Mouse (Mus musculus) heart, adult 2 months (tissue): ENCODE results near the gene Gcfc2. TPM values are rescaled to one million over a fixed set of nuclear protein-coding genes. Genes with fewer than 3 reads are reported as not detected.

Experiments
- DNase-seq, 2 experiments: peaks; one replicate each; pipeline ENCODE4 v3.0.0; 2021
- H3K27ac ChIP-seq: fragments of 200-600 bp; 2 replicates; pipeline ENCODE4 v1.8.1; 2022
- H3K27me3 ChIP-seq: fragments of 200-500 bp; 2 replicates; pipeline ENCODE4 v1.6.1; 2012; ENCODE audit warnings: mild to moderate bottlenecking, low read length, inconsistent platforms, mixed read lengths; ENCODE audit not compliant: control insufficient read depth, insufficient read depth
- H3K36me3 ChIP-seq: fragments of 200-500 bp; 2 replicates; pipeline ENCODE4 v1.6.1; 2012; ENCODE audit warnings: low read length, inconsistent platforms; ENCODE audit not compliant: control insufficient read depth, insufficient read depth
- H3K4me1 ChIP-seq: fragments of 200-500 bp; 2 replicates; pipeline ENCODE4 v1.6.1; 2011; ENCODE audit warnings: low read length; ENCODE audit not compliant: control insufficient read depth, insufficient read depth
- H3K4me3 ChIP-seq: fragments of 200-600 bp; 2 replicates; pipeline ENCODE4 v1.8.1; 2022
- H3K79me2 ChIP-seq: fragments of 200-500 bp; replicated peaks from 2 replicates; pipeline ENCODE4 v1.6.1; 2012; ENCODE audit warnings: mild to moderate bottlenecking, inconsistent platforms, low read length, moderate library complexity, mixed read lengths; ENCODE audit not compliant: control insufficient read depth, insufficient read depth
- H3K9ac ChIP-seq: fragments of 200-500 bp; 2 replicates; pipeline ENCODE4 v1.6.1; 2012; ENCODE audit warnings: low read depth, mild to moderate bottlenecking, control low read depth, inconsistent platforms, low read length, mixed read lengths
- EP300 ChIP-seq: fragments of 200-500 bp; IDR thresholded peaks from 2 replicates; pipeline ENCODE4 v1.6.1; 2011; ENCODE audit warnings: low read depth, low read length, control low read depth; ENCODE audit not compliant: insufficient read depth
- POLR2A ChIP-seq: fragments of 200-500 bp; IDR thresholded peaks from 2 replicates; pipeline ENCODE4 v1.6.1; 2011; ENCODE audit warnings: mild to moderate bottlenecking, low read depth, low read length, control low read depth; ENCODE audit not compliant: insufficient read depth
- WGBS: fragments of 180-500 bp; shearing (Covaris S2); methylation state at CpG from one replicate; pipeline ENCODE4 v1.1.7; 2018; 5-methylcytosine and 5-hydroxymethylcytosine counted together
- intact Hi-C: fragments of 180-260 bp; cut with DNase I; formaldehyde crosslinking; loops from one replicate; pipeline ENCODE4 v1.15.1; 2025
- microRNA-seq, 2 experiments: library from miRNA; unstranded; fragments of <30 nt; microRNA quantifications; one replicate each; pipeline ENCODE4 v1.2.0; 2021
- polyA plus RNA-seq: library from polyadenylated mRNA; depleted of rRNA; stranded (reverse); fragments of >200 nt; gene quantifications from 2 replicates; pipeline ENCODE4 v1.2.3, GENCODE M21; 2012; rRNA removed
- total RNA-seq, 2 experiments: library from RNA; stranded (reverse); gene quantifications; 2 replicates each; pipeline ENCODE4 v1.2.3; 2021

The Gcfc2 gene
- total and polyA plus RNA-seq, 3 experiments: 1.1 to 3.8 (median 3.2) TPM

DNA sequence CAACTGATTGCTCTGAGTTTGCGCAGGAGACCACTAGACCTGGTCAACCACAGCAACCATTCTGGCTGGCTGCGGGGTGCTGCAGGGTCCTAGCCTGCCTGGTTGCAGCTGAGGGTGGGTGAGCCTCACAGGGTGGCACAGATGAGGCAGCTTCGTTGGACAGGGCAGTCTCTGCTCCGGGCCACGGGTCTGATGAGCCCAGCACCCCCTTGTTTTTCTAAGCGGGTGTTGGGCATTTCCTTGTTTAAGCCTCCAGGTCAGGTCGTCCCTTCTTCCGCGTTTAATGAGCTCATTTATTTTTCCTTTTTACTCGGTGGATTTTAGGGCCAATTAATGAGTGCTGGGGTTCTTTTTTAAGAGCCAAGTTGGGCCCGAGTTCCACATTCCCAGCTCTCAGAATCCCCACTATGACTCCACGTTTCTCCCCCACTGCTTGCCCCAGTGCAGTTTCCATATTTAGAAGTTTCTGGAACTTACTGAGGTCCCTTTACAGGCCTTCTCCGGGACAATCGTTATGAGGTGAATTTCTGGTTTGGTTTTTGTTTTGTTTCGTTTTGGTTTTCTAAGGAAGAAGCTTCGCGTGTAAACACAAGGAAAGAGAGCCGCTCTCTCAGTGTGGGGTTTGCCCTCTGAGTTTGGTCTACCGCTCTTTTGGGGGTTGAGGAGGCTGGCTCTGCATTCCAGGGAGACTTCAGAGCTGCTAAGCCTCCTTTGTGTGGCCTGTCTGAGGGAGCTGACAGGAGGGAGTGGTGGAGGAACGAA is 66.8 kb downstream of the Gcfc2 start:
- Histone ChIP-seq H3K9ac (no peak overlapping the region), H3K27ac (no peak overlapping the region; the same call in 1 of the 2 replicates), H3K79me2 (no peaks in the 10 kb centered on the region), H3K27me3 (no peaks in the 10 kb centered on the region), H3K36me3 (no peaks in the 10 kb centered on the region), H3K4me1 (no peaks in the 10 kb centered on the region), H3K4me3 (no peak overlapping the region)
- no peak for DNase-seq
- intact Hi-C loops: no loop called here
- TF ChIP-seq EP300 (no peak), POLR2A (no peak)
- WGBS: 45% methylated on average over 20 of the region's 20 CpGs

Small RNA genes within 50 kb of the gene (microRNA-seq; reads per million reads assigned to microRNA genes)
- gene Mir468: 0 reads per million in 2 experiments
- 0 reads per million in 2 experiments for gene Mir7232

Other genes starting within 250 kb of the Gcfc2 start
- 10 to 100 TPM; 33.7 to 40.4 TPM for gene Mrpl19, start 42.3 kb downstream of the Gcfc2 start, total RNA-seq
- 5.6 and 11.8 TPM in 2 replicates for gene Mrpl19, start 42.3 kb downstream of the Gcfc2 start, polyA plus RNA-seq
- 1 to 10 TPM; 1.8 to 2.4 TPM for gene Eva1a, start 117.4 kb downstream of the Gcfc2 start, total RNA-seq
- 2.0 and 2.5 TPM in 2 replicates for gene Eva1a, start 117.4 kb downstream of the Gcfc2 start, polyA plus RNA-seq